Mouse (Mus musculus) C2C12 (cell line): Measurements from ENCODE around the gene Lime1. TPM values are rescaled to one million over a fixed set of nuclear protein-coding genes. Genes with fewer than 3 reads are reported as not detected.

Experiments used
- H3K27me3 ChIP-seq: one replicate; pipeline ENCODE4 v1.6.1; 2011; ENCODE audit not compliant: control insufficient read depth, insufficient read depth, insufficient read length
- H3K36me3 ChIP-seq: one replicate; pipeline ENCODE4 v1.6.1; 2011; ENCODE audit not compliant: control insufficient read depth, insufficient read depth
- H3K4me3 ChIP-seq: one replicate; pipeline ENCODE4 v1.5.1; 2011; ENCODE audit warnings: mild to moderate bottlenecking, control low read depth; ENCODE audit not compliant: poor library complexity, insufficient read depth, severe bottlenecking
- H3K79me2 ChIP-seq: one replicate; pipeline ENCODE4 v1.6.1; 2011; ENCODE audit not compliant: control insufficient read depth, insufficient read depth
- H3K79me3 ChIP-seq: one replicate; pipeline ENCODE4 v1.6.1; 2011; ENCODE audit warnings: low read depth, control low read depth
- H3ac ChIP-seq: one replicate; pipeline ENCODE3; 2011; ENCODE audit warnings: low read depth; ENCODE audit not compliant: control insufficient read depth, insufficient read length
- CEBPB ChIP-seq: IDR thresholded peaks from one replicate; pipeline ENCODE4 v1.6.1; 2011; ENCODE audit warnings: low read depth, mild to moderate bottlenecking, control low read depth, moderate library complexity
- CTCF ChIP-seq: IDR thresholded peaks from one replicate; pipeline ENCODE4 v1.5.1; 2011; ENCODE audit not compliant: control insufficient read depth, insufficient read depth, insufficient read length
- FOSL1 ChIP-seq: IDR thresholded peaks from one replicate; pipeline ENCODE4 v1.8.0; 2011; ENCODE audit warnings: mild to moderate bottlenecking, low read length; ENCODE audit not compliant: poor library complexity, insufficient read depth, severe bottlenecking
- MAX ChIP-seq: IDR thresholded peaks from one replicate; pipeline ENCODE4 v1.6.1; 2011; ENCODE audit warnings: mild to moderate bottlenecking, control low read depth
- MYOD1 ChIP-seq: IDR thresholded peaks from one replicate; pipeline ENCODE4 v1.6.1; 2011; ENCODE audit warnings: low read depth; ENCODE audit not compliant: control insufficient read depth, insufficient read length
- MYOG ChIP-seq: IDR thresholded peaks from one replicate; pipeline ENCODE4 v1.6.1; 2011; ENCODE audit not compliant: control insufficient read depth, insufficient read length; ENCODE audit errors: extremely low read depth
- USF1 ChIP-seq: IDR thresholded peaks from one replicate; pipeline ENCODE4 v1.6.1; 2011; ENCODE audit warnings: low read depth, mild to moderate bottlenecking, control low read depth, moderate library complexity
- polyA plus RNA-seq: library from polyadenylated mRNA; unstranded; fragments of >200 nt; fragmentation: generic; extraction: Trizol; gene quantifications from one replicate; pipeline ENCODE4 v1.2.1, GENCODE M21; 2012; ENCODE audit warnings: missing spikeins

Lime1 gene
- polyA plus RNA-seq, 1 experiment = 7.3 TPM

DNA sequence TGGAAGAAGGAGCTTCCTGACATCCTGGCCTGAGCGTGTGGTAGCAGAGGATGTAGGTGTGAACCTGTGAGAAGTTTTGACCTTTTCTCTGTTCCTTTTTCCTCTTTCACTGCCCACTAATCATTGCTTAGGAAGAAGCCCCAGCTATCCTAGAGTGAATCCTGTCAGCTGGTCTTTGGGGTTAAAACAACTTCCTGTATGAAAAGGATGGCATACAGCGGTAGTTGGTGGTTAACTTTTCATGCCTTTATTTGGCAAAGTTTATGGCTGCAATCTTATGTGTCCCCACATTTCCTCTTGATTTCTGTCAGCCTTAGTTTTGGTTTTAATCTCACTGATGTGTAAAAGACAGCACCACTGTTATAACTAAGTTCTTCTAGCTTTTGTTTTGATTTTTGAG is 2.6 kb upstream of the Lime1 start:
- Histone ChIP-seq H3K4me3 (no peak overlapping the region), H3K79me2 (peaks cover 65% of the 10 kb centered on the region), H3K79me3 (peaks cover 39% of the 10 kb centered on the region), H3ac (no peak overlapping the region), H3K27me3 (no peaks in the 10 kb centered on the region), H3K36me3 (peaks cover 26% of the 10 kb centered on the region)
- TF ChIP-seq MYOG (no peak), USF1 (no peak), CEBPB (no peak), MAX (no peak), CTCF (no peak), FOSL1 (no peak), MYOD1 (no peak)

DNA sequence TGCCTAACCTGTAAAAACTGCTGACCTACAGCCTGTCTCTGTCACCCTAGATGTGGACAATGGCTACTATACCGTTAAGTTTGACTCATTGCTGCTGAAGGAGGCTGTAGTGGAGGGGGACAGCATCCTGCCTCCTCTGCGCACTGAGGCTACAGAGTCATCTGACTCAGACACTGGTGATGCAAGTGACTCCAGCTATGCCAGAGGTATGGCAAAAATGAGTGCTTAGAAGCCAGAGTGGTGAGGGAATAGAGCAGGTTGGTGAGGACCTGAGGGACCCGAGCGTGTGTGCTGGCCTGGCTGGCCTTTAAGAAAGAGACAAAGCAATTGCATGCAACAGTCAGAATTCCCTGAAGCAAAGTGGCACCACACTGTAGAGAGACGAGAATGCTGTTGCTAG is 1.2 kb upstream of the Lime1 start:
- peaks cover 34% of the 10 kb centered on the region for H3K36me3 ChIP-seq
- H3K79me2 ChIP-seq = peaks cover 51% of the 10 kb centered on the region
- no peak overlapping the region for H3K4me3 ChIP-seq
- H3K79me3 ChIP-seq = peaks cover 30% of the 10 kb centered on the region
- no peaks in the 10 kb centered on the region for H3K27me3 ChIP-seq
- no peak overlapping the region for H3ac ChIP-seq
- TF ChIP-seq MYOG = no peak
- no peak for TF ChIP-seq USF1
- TF ChIP-seq FOSL1 = no peak
- TF ChIP-seq CTCF = no peak
- TF ChIP-seq MYOD1 = no peak
- no peak for TF ChIP-seq MAX
- TF ChIP-seq CEBPB = no peak

DNA sequence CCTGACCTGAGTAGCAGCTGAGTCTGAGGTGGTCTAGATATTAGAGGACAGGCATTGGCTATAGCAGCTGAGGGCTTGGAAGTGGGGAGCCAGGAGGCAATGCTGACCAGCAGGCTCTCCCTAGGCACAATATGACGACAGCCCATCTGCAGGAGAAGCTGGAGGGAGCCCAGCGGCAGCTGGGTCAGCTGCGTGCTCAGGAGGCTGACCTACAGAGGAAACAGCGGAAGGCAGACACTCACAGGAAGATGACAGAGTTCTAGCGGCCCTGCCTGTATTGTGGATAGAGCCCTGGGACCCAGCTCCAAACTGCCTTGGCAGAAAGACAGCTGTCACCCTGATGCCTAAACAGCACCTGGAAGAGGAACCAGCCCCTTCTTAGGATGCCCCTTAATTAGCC is 373 bp downstream of the Lime1 start:
- Histone ChIP-seq H3ac (no peak overlapping the region), H3K36me3 (peaks cover 34% of the 10 kb centered on the region), H3K4me3 (no peak overlapping the region), H3K79me3 (peaks cover 17% of the 10 kb centered on the region), H3K27me3 (no peaks in the 10 kb centered on the region), H3K79me2 (peaks cover 35% of the 10 kb centered on the region)
- TF ChIP-seq CTCF (no peak), USF1 (no peak), MAX (no peak), MYOG (no peak), FOSL1 (no peak), CEBPB (no peak), MYOD1 (no peak)

DNA sequence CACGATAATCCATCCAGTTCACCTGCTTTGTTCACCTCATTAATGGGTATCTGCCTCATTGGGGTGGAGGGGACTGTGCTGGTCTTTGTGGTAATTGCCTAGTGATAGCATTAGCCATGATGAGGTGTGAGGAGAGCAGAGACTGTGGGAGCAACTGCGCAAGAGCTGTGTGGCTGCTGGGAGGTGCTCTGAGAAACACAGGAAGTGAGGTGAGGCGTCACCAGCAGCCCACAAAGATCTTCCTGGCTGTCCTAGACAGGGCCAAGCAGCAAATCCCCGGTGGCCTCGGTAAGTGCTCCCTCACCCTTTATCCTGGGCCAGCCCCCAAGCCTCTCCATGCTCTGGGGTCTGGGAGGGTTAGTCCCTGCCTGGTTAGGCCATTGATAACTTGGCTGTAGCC is 1.2 kb downstream of the Lime1 start:
- Histone ChIP-seq H3ac (no peak overlapping the region), H3K4me3 (no peak overlapping the region), H3K79me2 (peaks cover 27% of the 10 kb centered on the region), H3K79me3 (peaks cover 11% of the 10 kb centered on the region), H3K27me3 (no peaks in the 10 kb centered on the region), H3K36me3 (peaks cover 34% of the 10 kb centered on the region)
- TF ChIP-seq MYOD1 = no peak
- no peak for TF ChIP-seq MAX
- no peak for TF ChIP-seq CTCF
- TF ChIP-seq FOSL1 = no peak
- TF ChIP-seq MYOG = no peak
- TF ChIP-seq CEBPB = no peak
- no peak for TF ChIP-seq USF1

DNA sequence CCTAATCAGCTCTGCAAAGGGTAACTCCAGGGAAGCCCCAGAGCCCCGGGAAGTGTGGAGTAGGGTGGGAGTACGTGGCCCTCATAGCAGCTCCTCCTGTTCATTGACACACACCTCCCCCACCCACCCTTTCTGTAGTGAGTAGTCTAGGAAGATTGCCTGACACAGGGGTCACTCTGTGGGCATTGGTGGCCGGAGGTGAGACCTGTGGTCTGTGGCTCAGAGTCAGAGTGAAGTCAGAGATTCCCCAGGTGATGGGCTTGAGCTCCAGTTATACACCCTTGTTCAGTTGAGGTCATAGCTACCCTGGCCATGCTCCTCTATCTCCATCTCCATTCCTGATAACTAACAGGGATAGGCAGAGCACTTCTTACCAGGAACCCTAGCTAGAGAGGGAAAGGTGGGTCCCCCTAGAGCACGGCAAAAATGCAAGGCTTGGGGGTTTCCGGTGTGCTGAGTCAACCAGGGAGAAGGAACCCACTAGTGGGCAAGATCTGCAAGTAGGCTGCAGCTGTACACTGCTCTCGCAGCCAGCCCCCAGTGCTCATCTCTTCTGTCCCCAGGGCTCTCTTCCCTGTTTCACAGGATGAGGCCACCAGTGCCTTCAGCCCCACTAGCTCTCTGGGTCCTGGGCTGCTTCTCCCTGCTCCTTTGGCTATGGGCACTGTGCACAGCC is 1.9 kb downstream of the Lime1 start:
- Histone ChIP-seq H3K4me3 (no peak overlapping the region), H3K79me3 (peaks cover 6% of the 10 kb centered on the region), H3ac (no peak overlapping the region), H3K36me3 (peaks cover 41% of the 10 kb centered on the region), H3K79me2 (peaks cover 20% of the 10 kb centered on the region), H3K27me3 (no peaks in the 10 kb centered on the region)
- no peak for TF ChIP-seq USF1
- no peak for TF ChIP-seq CEBPB
- no peak for TF ChIP-seq MYOG
- TF ChIP-seq CTCF = no peak
- TF ChIP-seq MYOD1 = no peak
- TF ChIP-seq MAX = no peak
- TF ChIP-seq FOSL1 = no peak

DNA sequence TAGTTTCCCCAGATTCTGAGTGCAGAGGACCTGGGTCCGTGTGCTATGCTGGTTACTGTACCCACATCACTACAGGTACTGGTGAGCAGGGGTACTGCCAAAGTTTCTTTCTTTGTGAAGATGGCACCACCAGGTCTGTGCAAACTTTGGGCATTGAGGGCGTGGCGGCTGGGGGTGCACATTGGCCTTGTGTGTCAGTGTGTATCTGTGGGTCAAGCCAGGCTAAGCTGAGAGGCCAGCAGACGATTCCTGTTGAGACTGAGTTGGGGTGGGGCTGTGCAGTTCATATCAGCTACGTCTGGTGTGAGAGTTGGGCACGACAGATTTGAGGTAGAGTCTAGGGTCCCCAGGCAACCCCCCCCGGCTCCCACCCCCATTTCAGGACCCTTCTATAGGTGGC is 4.6 kb downstream of the Lime1 start:
- Histone ChIP-seq H3K36me3 (peaks cover 37% of the 10 kb centered on the region), H3K27me3 (no peaks in the 10 kb centered on the region), H3K79me2 (no peaks in the 10 kb centered on the region), H3ac (no peak overlapping the region), H3K4me3 (no peak overlapping the region), H3K79me3 (no peaks in the 10 kb centered on the region)
- TF ChIP-seq MAX (no peak), CEBPB (no peak), MYOD1 (no peak), FOSL1 (no peak), USF1 (no peak), MYOG (no peak), CTCF (no peak)
